Mouse (Mus musculus): ENCODE data around the gene Pbxip1.

DNA sequence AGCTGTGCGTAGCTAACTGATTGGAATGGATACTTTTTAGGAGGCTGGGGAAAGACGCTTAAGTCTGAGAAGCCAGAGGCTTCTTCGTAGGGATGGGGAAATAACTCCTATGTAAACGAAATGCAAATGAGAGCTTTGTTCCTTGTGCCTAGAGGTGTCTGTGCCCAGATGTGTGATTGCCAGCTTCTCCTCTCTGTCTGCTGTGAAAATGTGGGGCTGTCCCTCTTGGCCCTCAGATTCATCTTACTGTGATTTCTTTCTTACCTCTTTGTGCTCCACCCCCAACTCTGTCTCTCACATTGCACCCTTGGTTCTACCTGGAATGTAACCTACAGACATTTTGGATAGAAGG lies 39.9 kb upstream of the Pbxip1 start:
- TF ChIP-seq CHD2 (IDR thresholded peaks at IDR 0.05; ENCODE audit: low read depth, low read length) (no peak), HCFC1 (IDR thresholded peaks at IDR 0.05; ENCODE audit: borderline replicate concordance, insufficient read depth, low read length) (no peak), ZC3H11A (IDR thresholded peaks at IDR 0.05; ENCODE audit: borderline replicate concordance, low read depth, low read length) (no peak)

Data from ES-E14 (cell line).